Mouse (Mus musculus): ENCODE results near the gene Pigyl. TPM values are rescaled to one million over a fixed set of nuclear protein-coding genes. Genes with fewer than 3 reads are reported as not detected.

The Pigyl gene
- total RNA-seq (2014; rRNA removed; ENCODE audit: low replicate concordance), result 7.4 and 28.1 TPM in 2 replicates
- polyA plus RNA-seq (2015; fragmentation: Nextera tagmentation; extraction: Ambion mirVana), result 61.7 and 68.1 TPM in 2 replicates

DNA sequence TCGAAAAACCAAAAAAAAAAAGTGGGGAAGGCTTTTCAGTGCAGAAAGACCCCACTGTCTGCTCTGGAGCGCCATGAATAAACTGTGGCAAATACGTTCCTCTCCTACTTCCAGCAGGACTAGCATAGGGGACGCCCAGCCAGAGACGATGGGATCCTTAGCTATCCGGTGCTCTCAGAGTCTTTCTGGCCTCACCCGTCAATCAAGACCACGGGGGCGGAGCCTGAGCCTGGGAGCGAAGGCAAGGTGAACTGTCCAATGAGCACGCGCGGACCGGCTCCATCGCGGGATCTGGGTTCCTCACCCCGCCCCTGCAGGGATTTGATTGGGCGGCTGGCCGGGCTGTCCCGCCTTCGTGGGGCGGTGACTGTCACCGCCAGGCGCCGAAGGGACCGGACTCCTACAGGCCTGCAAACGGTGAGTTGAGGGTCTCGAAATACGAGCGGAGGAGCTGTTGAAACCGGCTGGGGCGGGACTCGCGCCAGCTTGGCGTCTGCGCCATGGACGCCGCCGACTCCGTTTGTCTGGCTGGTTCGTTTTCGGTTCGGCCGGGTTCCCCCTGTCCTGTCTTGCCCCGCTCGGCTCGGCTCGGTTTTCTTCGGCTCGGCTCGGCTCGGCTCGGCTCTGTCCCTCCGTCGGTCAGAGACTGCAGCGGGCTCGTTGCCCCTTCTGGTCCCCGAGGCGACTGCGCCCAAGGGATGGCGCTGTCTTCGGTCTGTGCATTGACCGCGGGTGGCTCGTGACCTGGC, at the start of gene Pigyl:
Gene Pigyl (plus strand): TSS at position 350 of the 749 bp plus-strand sequence.
- no peaks in the 10 kb centered on the region; the same call in 1 of the 2 replicates for H3K36me3 ChIP-seq (replicated peaks; ENCODE audit: control insufficient read depth, insufficient read depth, low read length)
- ATAC-seq (ENCODE audit: insufficient read depth, low read depth) (peak; percentile 99), DNase-seq (ENCODE audit: low spot score) (peak; percentile 96)
- TF ChIP-seq EP300 (IDR thresholded peaks at IDR 0.05; ENCODE audit: low read depth), result no peak
- TF ChIP-seq CTCF (IDR thresholded peaks at IDR 0.05; ENCODE audit: low read depth), result peak; percentile 14; the same call in 1 of the 2 replicates
- H3K4me3 ChIP-seq (ENCODE audit: low read depth, low read length), result peak within 1 kb of the TSS; percentile 71
- WGBS, result 1% methylated on average over 65 of the region's 65 CpGs
- H3K27me3 ChIP-seq (ENCODE audit: control insufficient read depth, insufficient read depth, low read length), result no peaks in the 10 kb centered on the region
- H3K4me1 ChIP-seq (ENCODE audit: control insufficient read depth, insufficient read depth), result peaks cover 4% of the 10 kb centered on the region; the same call in 1 of the 2 replicates
- H3K9me3 ChIP-seq (replicated peaks; ENCODE audit: control insufficient read depth, low read length), result no peaks in the 10 kb centered on the region
- peak within 1 kb of the TSS; percentile 80 for H3K4me2 ChIP-seq (ENCODE audit: low read depth, low read length)
- peak within 1 kb of the TSS; percentile 84 for H3K27ac ChIP-seq (ENCODE audit: low read depth)
- H3K9ac ChIP-seq (replicated peaks; ENCODE audit: low read depth, low read length), result peak within 1 kb of the TSS; percentile 78

DNA sequence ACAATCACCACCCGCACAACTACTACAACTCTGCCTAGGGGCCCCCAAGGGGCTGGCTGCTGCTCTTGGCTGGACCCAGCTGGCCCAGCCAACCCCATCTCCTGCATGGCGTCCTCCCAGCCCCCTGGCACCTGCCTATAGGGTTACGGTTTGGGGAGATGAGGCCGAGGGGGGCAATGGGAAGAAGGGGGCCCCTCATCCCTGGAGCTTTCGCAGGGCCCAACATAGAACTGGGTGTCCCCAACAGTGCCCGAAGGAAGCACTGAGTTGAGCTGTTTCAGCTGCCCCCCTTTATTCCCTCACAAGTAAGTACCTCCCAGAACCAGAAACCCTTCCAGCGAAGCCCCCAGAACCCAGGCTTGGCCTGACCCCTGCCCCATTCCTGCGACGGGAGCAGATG, 48.5 kb upstream of the Pigyl start:
- Histone ChIP-seq H3K4me3 (ENCODE audit: low read depth, low read length) (no peak overlapping the region), H3K4me1 (ENCODE audit: control insufficient read depth, insufficient read depth) (no peaks in the 10 kb centered on the region), H3K9ac (replicated peaks; ENCODE audit: low read depth, low read length) (no peak overlapping the region), H3K4me2 (ENCODE audit: low read depth, low read length) (no peak overlapping the region), H3K27ac (ENCODE audit: low read depth) (no peak overlapping the region), H3K9me3 (replicated peaks; ENCODE audit: control insufficient read depth, low read length) (no peaks in the 10 kb centered on the region), H3K36me3 (replicated peaks; ENCODE audit: control insufficient read depth, insufficient read depth, low read length) (peaks cover 27% of the 10 kb centered on the region), H3K27me3 (ENCODE audit: control insufficient read depth, insufficient read depth, low read length) (no peaks in the 10 kb centered on the region)
- TF ChIP-seq EP300 (IDR thresholded peaks at IDR 0.05; ENCODE audit: low read depth), result no peak
- TF ChIP-seq CTCF (IDR thresholded peaks at IDR 0.05; ENCODE audit: low read depth), result no peak
- DNase-seq (ENCODE audit: low spot score), result no peak
- no peak for ATAC-seq (ENCODE audit: insufficient read depth, low read depth)
- 88% methylated on average over 9 of the region's 9 CpGs for WGBS

DNA sequence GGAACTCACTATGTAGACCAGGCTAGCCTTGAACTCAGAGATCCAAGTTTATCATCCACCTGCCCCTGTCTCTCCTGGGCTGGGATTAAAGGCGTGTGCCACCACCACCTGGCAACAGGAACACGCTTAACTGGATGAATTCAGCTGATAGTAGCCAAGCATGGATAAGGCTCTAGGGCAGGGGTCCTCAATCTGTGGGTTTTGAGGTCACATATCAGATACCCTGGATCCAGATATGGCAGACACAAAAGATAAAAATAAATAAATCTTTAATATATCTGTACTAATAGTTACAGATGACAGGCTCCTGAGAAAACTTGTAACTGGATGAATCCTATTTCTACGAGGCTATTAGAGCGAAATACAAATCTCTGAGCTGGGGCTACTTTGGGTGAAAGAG, 41.0 kb upstream of the Pigyl start:
- Histone ChIP-seq H3K9ac (replicated peaks; ENCODE audit: low read depth, low read length) (no peak overlapping the region), H3K4me3 (ENCODE audit: low read depth, low read length) (peak overlapping the region; percentile 87; the same call in 1 of the 2 replicates)
- 85% methylated on average over 4 of the region's 4 CpGs for WGBS

DNA sequence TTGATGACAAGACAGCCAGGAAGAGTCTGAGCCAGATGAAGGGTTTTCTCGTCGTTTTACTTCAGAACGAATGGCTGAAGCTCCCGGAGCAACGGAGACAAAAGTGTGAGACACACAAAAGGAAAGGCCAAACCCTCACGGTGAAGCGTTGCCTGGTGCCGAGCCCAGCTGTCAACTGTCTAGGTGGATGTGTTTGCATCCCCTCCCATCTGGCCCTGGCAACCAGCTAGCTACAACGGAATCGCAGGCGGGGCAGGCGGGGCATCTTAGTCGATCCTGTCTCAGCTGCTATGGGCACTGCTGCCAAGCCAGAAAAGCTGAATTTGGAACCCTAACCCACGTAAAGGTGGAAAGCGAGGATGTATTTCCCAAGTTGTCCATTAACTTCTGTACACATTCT, 40.6 kb upstream of the Pigyl start:
- 28% methylated on average over 15 of the region's 15 CpGs for WGBS
- Histone ChIP-seq H3K4me3 (ENCODE audit: low read depth, low read length) (peak overlapping the region; percentile 87), H3K27me3 (ENCODE audit: control insufficient read depth, insufficient read depth, low read length) (no peaks in the 10 kb centered on the region), H3K9me3 (replicated peaks; ENCODE audit: control insufficient read depth, low read length) (no peaks in the 10 kb centered on the region), H3K36me3 (replicated peaks; ENCODE audit: control insufficient read depth, insufficient read depth, low read length) (peaks cover 28% of the 10 kb centered on the region), H3K4me2 (ENCODE audit: low read depth, low read length) (peak overlapping the region; percentile 89), H3K27ac (ENCODE audit: low read depth) (no peak overlapping the region), H3K9ac (replicated peaks; ENCODE audit: low read depth, low read length) (peak overlapping the region; percentile 83), H3K4me1 (ENCODE audit: control insufficient read depth, insufficient read depth) (no peaks in the 10 kb centered on the region)
- no peak for DNase-seq (ENCODE audit: low spot score)
- no peak for TF ChIP-seq EP300 (IDR thresholded peaks at IDR 0.05; ENCODE audit: low read depth)
- TF ChIP-seq CTCF (IDR thresholded peaks at IDR 0.05; ENCODE audit: low read depth), result no peak
- ATAC-seq (ENCODE audit: insufficient read depth, low read depth), result no peak

More for the DNA sequence above, 41.0 kb upstream of the Pigyl start:
- no peak overlapping the region; the same call in 1 of the 2 replicates for H3K4me2 ChIP-seq (ENCODE audit: low read depth, low read length)
- H3K4me1 ChIP-seq (ENCODE audit: control insufficient read depth, insufficient read depth), result no peaks in the 10 kb centered on the region
- ATAC-seq (ENCODE audit: insufficient read depth, low read depth) (no peak), DNase-seq (ENCODE audit: low spot score) (no peak)
- H3K27me3 ChIP-seq (ENCODE audit: control insufficient read depth, insufficient read depth, low read length), result no peaks in the 10 kb centered on the region
- TF ChIP-seq EP300 (IDR thresholded peaks at IDR 0.05; ENCODE audit: low read depth), result no peak
- no peak for TF ChIP-seq CTCF (IDR thresholded peaks at IDR 0.05; ENCODE audit: low read depth)
- H3K36me3 ChIP-seq (replicated peaks; ENCODE audit: control insufficient read depth, insufficient read depth, low read length), result peaks cover 28% of the 10 kb centered on the region
- H3K27ac ChIP-seq (ENCODE audit: low read depth), result no peak overlapping the region
- no peaks in the 10 kb centered on the region for H3K9me3 ChIP-seq (replicated peaks; ENCODE audit: control insufficient read depth, low read length)

DNA sequence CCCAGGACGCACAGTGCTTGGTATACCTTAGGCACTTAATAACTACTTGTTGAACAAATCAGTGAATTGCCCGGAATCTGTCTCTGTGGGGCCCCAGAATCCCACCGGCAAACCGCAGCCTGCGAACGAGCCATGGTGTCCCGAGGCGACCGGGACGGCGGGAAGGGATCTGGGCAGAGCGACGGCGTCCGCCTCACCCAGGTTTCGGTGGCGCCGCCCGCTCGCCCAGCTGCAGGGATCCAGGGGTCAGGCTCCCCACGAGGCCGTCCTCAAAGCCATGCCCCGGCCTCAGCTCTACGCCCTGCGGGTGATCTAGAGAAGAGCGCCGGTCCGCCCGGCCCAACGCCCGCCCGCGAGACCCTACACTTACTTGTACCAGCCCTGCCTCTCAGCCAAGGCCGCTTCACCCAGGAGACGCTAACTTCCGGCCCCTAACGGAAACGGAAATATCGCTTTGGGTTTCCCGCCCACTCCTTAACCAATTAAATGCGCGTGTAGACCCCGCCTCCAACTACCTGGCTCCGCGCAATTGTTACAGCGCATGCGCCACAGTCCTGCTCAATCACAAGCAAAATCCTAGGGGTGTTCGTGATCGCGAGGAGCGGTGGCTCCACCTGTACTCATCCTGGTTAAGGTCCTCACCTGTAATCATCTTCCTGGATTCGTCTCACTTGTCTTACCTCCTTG, 39.8 kb upstream of the Pigyl start, which contains the start of gene Elof1:
Gene Elof1 (minus strand): TSS at position 433 of the 687 bp plus-strand sequence.
- Histone ChIP-seq H3K9me3 (replicated peaks; ENCODE audit: control insufficient read depth, low read length) (no peaks in the 10 kb centered on the region), H3K4me3 (ENCODE audit: low read depth, low read length) (peak within 1 kb of the TSS; percentile 87), H3K27ac (ENCODE audit: low read depth) (peak within 1 kb of the TSS; percentile 69), H3K4me1 (ENCODE audit: control insufficient read depth, insufficient read depth) (no peaks in the 10 kb centered on the region), H3K9ac (replicated peaks; ENCODE audit: low read depth, low read length) (peak within 1 kb of the TSS; percentile 83), H3K27me3 (ENCODE audit: control insufficient read depth, insufficient read depth, low read length) (no peaks in the 10 kb centered on the region), H3K4me2 (ENCODE audit: low read depth, low read length) (peak within 1 kb of the TSS; percentile 89), H3K36me3 (replicated peaks; ENCODE audit: control insufficient read depth, insufficient read depth, low read length) (peaks cover 20% of the 10 kb centered on the region)
- under 1% methylated on average over 52 of the region's 52 CpGs for whole genome bisulfite sequencing
- peak; percentile 92 for ATAC-seq (ENCODE audit: insufficient read depth, low read depth)
- TF ChIP-seq EP300 (IDR thresholded peaks at IDR 0.05; ENCODE audit: low read depth), result peak; percentile 46; the same call in 1 of the 2 replicates
- 0 out of 2 replicates have a peak, but pooled peaks have one; percentile 3 for TF ChIP-seq CTCF (IDR thresholded peaks at IDR 0.05; ENCODE audit: low read depth)
- peak; percentile 94 for DNase-seq (ENCODE audit: low spot score)

Data from heart, postnatal 0 days (tissue).